Mouse (Mus musculus) urinary bladder, postnatal 36 days (tissue): Measurements from ENCODE around the gene Frmd8.

ENCODE experiments used
- DNase-seq, 2 experiments: peaks; one replicate each; pipeline ENCODE4 v3.0.0; 2022; ENCODE audit warnings: low spot score in 2 of 2, mixed read lengths in 1 of 2

Gene Frmd8

DNA sequence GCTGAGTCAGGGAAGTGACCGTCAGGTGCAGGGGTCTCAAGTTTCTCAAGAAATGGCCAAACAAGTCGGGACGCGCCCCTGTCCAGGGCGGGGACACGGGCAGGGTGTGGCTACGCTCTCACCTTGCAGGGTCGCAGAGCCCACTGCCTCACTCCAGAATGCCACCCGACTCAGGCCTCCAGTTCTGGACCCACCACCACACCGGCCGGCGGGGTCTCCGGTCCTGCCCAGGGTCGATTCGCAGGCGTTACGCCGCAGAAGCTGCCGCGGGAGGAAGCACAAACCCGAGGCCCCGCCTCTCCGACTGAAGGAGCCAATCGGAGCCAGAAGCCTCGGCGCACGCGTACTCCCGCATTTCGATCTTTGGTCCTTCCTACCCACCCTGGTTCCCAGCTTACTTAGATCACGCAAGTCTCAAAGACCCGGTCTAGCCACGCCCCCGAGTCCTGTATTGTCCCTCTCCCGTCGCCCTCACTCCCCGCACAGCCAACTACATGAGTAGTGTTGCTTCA, at the start of gene Frmd8:
Gene Frmd8 (minus strand): TSS at position 306 of the 512 bp plus-strand sequence.
- peak; percentile 90 to 93 for DNase-seq

DNA sequence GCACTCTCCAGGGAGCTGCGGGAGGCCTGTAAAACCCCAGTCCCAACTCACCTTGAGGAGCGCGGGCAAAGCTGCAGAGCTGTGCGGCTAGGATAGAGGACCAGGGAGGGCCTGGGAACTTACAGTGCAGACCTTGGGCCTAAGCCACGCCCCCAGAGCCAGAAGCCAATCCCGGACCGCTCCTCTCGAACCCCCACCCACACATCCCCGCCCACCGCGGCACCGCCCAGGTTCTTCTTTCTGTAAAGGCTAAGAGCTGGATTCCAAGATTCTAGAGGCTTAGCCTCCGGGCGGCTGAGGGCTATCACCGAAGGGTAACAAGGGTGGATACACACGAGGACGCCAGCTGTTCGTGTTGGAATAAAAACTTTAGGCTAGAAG, 49.6 kb upstream of the Frmd8 start, which contains the start of gene Cdc42ep2:
Gene Cdc42ep2 (minus strand): TSS at position 104 of the 381 bp plus-strand sequence.
- DNase-seq: peak; percentile 93 to 97

DNA sequence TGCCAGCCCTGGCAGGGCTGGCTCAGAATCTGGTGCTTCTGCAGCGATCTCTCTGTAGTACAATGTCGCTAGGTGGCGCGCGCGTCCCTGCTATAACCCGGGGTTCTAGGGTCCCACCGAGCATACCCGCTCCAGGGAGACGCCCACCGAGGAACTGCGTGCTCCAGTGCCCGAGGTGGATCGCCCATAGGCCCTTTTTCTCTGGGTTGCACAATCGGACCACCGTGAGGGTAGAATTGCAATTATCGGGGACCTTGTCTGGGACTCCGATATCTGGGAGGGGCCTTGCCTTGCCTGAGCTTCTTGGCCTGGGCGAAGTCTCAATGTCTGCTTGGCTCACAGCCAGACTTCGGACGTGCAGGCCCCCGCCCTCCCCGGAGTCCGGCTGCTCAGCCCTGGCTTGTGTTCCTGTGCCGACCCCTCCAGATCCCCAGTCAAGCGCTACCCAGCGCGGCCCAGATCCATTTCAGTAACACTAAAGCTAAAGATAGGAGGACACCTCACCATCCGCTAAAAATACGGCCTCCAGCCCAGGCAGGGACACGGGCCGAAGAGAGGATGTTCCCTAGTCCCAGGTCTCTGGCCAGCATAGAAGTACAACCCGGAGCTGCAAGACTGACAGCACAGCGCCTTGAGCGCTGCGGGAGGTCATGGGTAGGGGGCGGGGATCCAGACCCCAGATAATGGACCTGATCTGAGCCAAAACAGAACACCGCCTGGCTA, 49.1 kb upstream of the Frmd8 start:
- DNase-seq: peak; percentile 83 to 90

DNA sequence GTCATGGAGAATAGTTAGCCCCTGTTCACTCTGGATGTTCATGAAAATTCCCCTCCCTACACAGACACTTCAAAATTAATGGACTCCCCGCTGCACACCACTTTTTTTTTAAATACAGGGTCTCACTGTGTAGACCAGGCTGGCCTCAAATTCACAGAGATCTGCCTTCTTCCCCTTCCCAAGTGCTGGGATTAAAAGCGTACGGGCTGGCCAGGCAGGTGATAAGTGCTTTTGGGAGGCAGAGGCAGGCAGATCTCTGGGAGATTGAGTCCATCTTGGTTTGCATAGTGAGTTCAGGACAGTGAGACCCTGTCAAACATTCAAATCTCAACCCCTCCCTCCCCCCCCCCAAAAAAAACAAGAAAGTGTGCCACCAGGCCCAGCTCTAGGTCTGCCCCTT, 47.9 kb upstream of the Frmd8 start:
- no peak for DNase-seq

DNA sequence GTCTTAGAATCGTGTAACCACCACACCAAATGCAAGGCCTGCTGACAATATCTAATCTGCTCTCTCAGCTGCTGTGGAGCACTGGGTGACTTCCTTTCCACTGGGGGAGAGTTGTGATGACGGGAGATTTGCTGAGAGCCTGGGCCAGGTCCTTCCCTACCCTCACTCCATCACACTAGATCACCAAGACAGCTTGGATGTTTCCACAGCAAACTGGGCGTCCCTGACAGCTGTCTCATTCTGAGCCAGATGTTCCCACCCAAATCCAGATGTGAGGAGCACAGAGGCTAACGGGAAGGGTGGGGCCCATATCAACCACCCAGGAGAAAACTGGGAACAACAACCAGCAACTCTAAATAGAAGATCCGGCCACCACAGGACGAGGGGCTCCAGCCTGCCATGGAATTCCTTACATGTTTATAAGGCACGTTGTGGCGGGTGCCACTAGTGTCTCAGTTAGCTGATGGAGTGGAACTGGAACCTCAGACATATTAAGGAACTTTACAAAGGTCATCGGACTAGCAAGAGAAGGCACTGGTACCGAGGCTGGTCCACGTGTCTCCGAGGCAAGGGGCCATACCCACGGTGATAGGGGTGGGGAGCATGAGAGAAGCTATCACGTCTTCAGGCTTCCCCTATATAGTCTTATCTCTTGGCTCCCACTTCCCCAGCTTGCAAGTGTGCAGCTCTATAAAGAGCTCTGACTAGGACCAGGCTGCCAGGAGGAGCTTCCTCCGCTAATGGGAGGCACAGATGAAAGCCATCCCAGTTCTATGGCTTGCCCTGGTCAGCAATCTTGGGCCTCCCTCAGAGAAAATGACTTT, 47.3 kb upstream of the Frmd8 start:
- no peak for DNase-seq

DNA sequence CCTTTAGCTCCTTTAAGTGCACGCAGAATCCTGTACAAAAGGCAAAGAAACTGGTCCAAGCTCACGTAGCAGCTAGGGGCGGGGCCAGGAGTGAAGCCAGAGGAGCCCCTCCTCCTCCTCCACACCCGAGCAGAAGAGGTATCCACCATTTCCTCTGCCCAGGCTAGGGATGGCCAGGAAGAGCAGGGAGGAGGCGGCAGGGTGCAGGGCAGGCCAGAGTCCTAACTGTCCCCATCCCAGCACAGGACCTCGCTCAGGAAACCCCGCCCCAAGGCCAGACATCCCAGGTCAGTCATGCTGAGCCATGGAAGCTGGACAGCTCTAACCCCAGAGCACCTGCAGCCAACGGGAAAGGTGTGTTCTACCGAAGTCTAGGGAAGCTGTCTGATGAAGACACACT, 46.6 kb upstream of the Frmd8 start:
- DNase-seq: no peak

DNA sequence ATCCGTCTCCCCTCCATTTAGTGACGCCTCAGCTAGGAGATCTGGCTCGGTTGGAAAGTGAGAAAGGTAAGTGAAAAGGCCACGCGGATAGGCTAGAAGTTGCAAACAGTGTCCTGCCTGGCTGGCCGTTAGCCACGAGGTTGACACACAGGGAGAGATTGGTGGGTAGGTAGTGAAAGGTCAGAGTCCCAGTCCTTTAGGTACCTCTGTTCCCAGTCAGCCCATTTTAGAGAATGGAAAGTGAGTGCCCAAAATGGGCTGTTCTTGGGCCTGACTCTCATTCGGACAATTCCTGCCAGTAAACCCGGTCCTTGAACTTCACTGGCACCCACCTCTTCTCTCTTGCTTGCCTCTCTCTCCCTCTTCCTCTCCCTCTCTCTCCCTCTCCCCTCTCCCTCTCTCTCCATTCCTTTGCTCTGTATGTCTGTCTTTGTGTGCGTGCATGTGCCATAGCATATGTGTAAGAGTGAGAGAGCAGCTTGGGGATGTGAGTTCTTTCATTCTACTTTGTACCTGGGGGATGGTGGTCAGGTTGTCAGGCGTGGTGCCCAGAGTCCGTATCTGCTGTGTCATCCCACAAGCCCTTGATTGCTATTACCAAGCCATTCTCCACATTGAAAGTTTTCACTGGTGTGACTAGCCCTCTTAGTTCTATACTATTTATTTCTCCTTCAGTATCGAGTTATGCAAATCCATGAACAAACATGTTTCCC, 38.1 kb upstream of the Frmd8 start, which contains the start of gene Dpf2:
Gene Dpf2 (minus strand): TSS at position 4 of the 713 bp plus-strand sequence.
- DNase-seq: no peak

DNA sequence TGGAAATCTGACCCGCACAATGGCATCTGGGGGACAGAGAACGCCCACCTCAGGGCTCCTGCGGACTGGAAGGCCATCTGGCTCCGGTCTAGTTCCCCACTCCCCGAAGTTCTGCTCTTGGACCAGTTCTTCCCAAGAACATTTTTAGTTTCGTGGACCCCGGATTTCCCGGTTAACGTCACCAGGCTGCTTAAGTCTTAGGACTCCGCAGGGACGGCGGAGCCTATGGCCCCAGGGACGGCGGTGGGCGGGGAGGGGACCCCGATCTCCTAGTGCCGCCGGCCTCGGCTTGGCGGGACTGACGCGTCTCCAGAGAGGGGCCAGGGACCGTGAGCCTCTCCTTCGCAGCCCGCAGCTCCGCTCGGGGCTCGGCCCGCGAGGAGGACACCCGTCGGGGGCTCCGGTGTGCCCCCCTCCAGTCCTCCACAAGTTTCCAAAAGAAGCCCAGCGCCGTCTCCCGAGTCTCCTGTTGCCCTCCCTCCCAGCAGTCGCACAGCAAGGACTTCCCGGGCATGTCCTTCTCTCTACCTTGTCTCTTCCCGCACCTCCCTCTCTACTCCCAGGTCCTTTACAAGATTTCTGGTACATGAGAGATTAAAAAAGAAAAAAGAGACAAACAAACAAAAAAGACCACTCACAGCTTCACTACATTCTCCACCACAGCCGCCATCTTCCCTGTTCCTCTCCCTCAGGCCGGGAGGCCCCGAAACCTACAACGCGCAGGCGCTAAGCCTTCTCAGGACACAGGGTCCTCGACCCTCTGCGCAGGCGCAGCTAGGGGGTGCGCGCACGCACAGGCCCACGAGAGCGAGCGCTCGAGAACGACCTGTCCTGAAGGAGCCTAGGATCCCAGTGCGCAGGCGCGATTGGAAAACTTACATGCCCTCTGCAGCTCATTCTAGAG, 37.3 kb upstream of the Frmd8 start:
- DNase-seq: peak; percentile 95 to 99

DNA sequence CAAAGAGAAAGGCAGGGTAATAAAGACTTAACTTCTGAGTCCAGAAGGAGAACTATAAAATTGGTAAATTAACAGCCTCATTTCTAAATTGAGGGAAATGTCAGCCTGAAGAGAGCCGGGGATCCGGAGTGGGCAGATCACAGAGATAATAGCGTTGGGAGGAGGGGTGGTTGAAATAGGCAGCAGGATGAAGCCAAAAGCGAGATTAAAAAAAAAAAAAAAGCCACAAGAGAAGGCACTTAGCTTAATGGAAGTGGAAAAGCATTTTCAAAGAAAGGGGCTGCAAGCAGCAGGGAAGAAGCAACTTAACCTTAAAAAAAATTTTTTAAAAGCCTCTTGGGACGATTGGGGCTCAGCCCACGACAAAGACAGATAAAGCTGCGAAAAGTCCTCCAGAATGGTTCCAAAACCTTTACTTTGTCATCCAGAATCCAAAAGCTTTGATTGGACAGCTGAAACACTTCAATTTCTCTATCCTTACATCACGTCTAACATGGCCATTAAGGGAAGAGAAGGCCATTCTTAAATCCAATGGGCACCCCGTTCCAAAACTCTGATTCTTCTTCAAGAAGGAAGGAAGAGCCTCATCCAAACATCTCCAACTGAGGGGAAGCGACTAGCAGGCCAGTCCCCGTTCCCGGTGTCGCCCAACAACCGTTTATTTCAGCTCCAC, 36.5 kb upstream of the Frmd8 start:
- no peak for DNase-seq

DNA sequence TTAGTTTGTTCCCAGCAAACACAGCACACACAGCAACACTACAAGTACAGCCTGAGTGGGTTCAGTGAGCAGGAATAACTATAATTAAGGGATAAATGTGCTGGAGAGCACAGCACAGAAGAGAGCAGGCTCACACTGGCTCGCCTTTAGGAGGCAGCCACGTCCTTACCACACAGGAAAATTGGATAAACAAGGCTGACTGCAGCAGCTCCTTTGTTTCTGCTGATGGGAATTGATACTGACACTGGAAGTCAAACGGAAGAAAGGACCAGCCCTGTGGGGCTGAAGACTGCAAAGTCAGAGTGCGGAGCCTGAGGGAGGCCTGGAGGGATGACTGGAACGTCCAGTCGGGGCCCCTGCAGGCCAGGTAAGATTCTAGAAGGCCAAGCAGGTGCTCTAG, 35.1 kb upstream of the Frmd8 start:
- no peak for DNase-seq

DNA sequence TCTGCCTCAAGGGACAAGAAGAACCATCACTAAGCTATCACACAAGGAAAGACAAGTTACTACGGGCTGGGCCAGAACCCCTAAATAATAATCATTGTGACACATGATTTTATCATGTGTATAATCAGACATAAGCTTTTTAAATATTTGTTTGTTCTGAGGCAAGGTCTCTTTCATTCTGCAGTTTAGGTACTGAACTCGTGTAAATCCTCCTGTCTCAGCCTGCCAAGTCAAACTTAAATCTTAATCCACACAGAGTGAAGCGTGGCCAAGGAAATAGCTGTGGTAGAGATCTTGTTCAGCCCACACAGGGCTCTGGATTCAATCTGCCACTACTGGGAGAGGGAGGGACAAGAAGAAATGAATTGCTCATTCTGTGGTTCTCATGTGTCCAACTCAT, 32.2 kb upstream of the Frmd8 start:
- DNase-seq: no peak

DNA sequence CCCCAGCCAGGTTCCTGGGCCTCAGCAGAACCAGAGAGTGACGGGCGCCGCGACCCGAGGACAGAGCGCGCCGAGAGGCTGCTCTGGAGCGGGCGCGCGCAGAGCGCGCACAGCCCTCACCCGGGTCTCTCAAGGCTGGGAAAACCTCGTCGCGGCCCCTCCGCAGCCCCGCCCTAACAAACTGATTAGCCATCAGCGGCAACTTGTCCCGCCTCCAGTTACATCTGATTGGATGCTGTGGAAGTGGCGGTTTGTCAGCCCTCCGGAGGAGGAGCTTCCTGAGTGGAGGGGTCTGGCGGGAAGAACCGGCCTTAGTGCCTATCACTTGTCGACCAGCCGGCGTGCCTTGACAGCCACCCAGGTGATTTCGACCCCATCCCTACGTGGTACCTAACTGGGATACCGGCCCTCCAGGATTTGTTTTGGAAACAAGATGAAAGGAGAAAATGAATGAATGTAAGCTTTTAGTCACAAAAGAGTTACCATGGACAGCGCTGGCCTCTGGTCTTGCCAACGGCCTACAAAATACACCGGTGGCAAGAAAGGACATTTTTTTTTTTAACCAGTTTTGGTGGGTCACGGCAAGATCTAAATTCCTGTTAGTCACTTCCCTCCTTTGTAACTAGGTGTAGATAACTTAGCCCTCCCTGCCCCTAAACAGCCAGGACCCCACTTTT, 19.1 kb upstream of the Frmd8 start, which contains the start of gene Tigd3:
Gene Tigd3 (minus strand): TSS at position 148 of the 677 bp plus-strand sequence.
- DNase-seq: peak; percentile 81 to 89

DNA sequence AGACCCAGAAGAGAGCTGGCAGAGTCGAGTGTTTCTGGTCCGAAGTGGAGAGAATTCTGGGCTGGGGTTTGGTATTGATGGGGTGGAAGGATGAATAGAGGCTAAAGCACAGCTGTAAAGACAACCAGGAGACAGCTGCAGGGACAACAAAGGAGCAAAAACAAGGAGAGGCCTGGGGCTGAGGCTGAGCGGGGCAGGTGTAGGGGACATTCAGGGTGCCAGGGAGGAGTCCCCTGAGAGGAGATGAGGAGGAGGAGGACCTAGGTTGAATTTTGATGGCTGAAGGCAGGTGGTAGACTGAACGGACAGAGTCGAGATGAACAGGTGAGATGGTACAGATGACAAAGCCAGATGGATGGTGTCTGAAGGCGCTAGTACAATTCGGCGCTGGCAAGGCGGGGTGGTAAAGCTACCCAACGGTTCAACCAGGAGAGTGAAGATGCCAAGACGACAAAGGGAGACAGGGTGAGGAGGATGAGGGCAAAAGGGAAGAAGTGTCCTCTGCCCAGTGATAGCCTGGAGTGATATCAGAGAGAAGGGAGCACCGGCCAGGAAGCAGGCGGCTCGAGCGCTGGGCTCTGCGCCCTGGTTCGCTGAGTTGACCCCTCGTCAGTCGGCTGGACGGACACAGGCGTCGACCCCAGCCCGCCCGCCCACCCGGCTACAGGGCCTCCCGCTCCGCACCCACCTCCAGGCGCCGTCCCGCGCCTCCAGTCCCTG, 18.4 kb upstream of the Frmd8 start:
- DNase-seq: no peak

DNA sequence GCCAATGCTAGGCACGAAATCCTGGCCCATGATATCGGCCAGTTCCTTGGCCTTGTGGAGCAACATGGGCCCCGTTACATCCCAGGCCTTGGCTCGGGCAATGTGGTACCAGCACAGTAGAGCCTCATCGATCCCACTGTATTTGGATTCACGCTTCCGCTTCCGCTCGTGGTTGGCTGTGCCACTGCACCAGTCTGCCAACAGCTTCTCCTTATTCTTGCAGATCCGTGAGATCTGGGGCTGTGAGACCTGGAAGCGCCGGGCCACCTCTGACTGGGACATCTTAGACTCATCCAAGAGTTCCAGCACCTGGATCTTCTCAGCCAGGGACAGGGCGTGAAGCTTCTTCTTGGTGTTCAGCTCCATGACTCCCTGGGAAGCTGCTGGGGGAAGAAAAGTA, 17.7 kb upstream of the Frmd8 start:
- DNase-seq: no peak

DNA sequence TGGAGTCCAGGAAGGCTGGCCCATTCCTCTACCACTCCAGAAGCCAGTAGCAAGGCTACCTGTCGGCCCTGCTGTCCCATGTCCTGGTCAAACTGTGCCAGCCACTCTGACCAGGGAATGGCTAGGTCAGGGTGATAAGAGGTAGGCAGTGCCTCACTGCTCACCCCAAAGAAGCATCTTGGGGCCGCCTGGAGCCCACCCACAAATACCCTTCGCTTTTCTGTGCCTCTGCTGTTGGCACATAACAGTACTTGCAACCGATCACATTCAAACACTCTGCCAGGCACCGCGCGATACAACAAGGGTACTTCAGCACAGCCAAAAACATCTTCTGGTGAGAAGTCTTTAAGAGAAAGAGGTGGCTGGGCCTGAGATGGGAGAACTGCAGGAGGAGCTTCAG, 17.2 kb upstream of the Frmd8 start:
- DNase-seq: no peak

DNA sequence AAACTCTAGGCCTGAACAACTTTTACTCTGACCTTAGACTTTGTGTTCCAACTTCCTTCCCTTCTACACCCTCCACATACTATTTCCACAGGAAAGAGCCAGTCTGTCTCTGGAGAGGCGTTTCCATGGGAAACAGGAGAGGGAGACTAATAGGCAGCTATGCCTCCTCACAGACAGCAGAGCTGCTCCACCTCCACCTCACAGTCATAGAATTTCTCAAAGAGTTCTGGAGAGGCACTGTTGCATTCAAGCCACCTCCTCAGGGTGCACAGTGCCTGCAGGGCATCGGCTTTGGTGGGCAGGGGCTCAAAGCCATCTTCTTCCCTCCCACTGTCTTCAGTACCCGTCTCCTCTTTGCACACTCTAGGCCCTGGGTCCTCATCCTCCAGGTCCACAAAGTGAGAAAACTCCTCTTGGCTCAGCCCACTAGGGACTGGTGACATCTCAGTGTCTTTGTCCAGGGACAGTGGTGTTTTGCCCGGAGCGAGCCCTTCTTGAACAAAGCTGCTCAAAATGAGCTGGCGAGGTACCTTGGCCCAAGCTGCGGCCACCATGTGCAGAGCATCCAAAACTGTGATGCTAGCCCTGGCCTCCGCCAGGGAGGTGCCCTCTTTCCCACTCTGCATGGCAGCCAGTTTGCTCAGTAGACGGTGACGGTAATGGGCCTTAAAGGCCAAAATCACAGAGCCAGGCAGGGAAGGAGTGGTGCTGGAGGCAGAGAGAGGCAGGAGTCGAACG, 16.6 kb upstream of the Frmd8 start:
- DNase-seq: no peak

DNA sequence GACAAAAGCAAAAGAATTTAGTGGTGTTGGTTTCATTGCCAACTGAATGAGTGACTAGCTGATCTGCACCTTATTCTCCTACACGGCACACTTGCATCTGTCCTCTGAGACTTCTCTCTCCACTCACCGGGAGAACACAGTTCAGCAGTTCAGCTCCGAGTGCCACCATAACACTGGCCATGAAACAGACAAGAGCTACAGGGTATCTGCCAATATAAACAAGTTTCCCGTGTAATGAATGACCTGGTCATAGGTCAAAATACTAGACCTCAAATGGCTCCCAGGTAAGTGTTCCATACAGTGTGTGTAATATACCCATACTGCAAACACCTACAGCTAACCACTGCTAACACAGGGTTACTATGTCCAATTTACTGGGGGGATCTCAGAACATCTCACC, 14.1 kb upstream of the Frmd8 start:
- no peak for DNase-seq

DNA sequence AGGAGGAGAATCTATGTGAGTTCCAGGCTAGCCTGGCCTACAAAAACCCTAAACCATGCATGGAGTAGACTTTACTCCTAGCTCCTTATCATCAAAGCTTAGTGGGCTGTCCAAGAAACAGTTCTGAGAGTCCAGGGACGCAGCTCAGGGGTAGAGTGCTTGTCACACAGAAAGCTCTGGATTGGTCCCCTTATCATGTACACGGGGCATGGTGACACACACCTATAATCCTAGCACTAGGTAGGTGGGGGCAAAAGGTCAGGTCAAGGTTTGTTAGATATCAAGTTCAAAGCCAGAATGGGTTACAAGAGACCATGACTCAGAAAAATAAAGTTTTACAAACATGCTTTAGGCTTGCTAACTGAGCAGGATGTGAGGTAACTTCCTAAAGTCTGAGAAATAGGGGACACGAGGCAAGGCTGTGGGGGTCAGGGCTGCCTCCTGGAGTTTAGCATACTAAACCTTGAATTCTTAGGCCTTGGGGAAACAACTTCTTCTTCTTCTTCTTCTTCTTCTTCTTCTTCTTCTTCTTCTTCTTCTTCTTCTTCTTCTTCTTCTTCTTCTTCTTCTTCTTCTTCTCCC, 12.3 kb upstream of the Frmd8 start:
- no peak for DNase-seq
